Mouse (Mus musculus) CH12.LX (cell line): ENCODE data around the gene Acadvl. TPM values are rescaled to one million over a fixed set of nuclear protein-coding genes. Genes with fewer than 3 reads are reported as not detected.

Experiments
- DNase-seq: peaks from one replicate; pipeline ENCODE4 v3.0.0-alpha.2; 2013; ENCODE audit errors: extremely low read depth
- H3K27ac ChIP-seq: 2 replicates; pipeline ENCODE4 v1.5.1; 2012; ENCODE audit warnings: low read depth, mild to moderate bottlenecking, control low read depth, moderate library complexity; ENCODE audit not compliant: insufficient read depth
- H3K27me3 ChIP-seq: replicated peaks from 2 replicates; pipeline ENCODE3; 2012; ENCODE audit warnings: inconsistent platforms
- H3K36me3 ChIP-seq, 2 experiments: replicated peaks in 1 of 2; 2 replicates each; pipeline versions ENCODE3 to v1.6.1; 2012; ENCODE audit warnings: inconsistent platforms in 1 of 2, low read length in 1 of 2, mild to moderate bottlenecking in 1 of 2, mixed read lengths in 1 of 2, moderate library complexity in 1 of 2; ENCODE audit not compliant: control insufficient read depth in 1 of 2, insufficient read depth in 1 of 2
- H3K4me1 ChIP-seq, 2 experiments: 2 replicates each; pipeline ENCODE4 v1.6.1; 2012; ENCODE audit warnings: inconsistent platforms in 1 of 2, moderate library complexity in 1 of 2; ENCODE audit not compliant: insufficient read depth in 2 of 2, control insufficient read depth in 1 of 2
- H3K4me2 ChIP-seq: 2 replicates; pipeline ENCODE4 v1.6.1; 2012; ENCODE audit warnings: low read depth, mild to moderate bottlenecking, control low read depth; ENCODE audit not compliant: poor library complexity, insufficient read depth, severe bottlenecking
- H3K4me3 ChIP-seq, 3 experiments: fragments of 150-350 bp in 1 of 3; sonication (generic) in 1 of 3; replicated peaks in 1 of 3; 2 replicates each; pipeline versions ENCODE3 to v1.5.1; 2011 to 2012; ENCODE audit warnings: low read depth in 2 of 3, low read length in 2 of 3, mild to moderate bottlenecking in 2 of 3, moderate library complexity in 2 of 3, control low read depth in 1 of 3, improper control_type of control experiment in 1 of 3, inconsistent platforms in 1 of 3, mixed read lengths in 1 of 3; ENCODE audit not compliant: poor library complexity in 1 of 3
- H3K79me2 ChIP-seq: replicated peaks from 2 replicates; pipeline ENCODE4 v1.6.1; 2012; ENCODE audit warnings: mild to moderate bottlenecking, moderate library complexity; ENCODE audit not compliant: control insufficient read depth, poor library complexity, insufficient read depth, severe bottlenecking; ENCODE audit errors: extremely low read depth
- H3K9ac ChIP-seq: 2 replicates; pipeline ENCODE4 v1.6.1; 2012; ENCODE audit warnings: low read depth, mild to moderate bottlenecking, control low read depth, moderate library complexity; ENCODE audit not compliant: insufficient read depth
- H3K9me3 ChIP-seq: replicated peaks from 2 replicates; pipeline ENCODE3; 2012; ENCODE audit warnings: low read length, inconsistent platforms, mixed read lengths
- BHLHE40 ChIP-seq: IDR thresholded peaks from 2 replicates; pipeline ENCODE4 v1.6.1; 2011; ENCODE audit warnings: mild to moderate bottlenecking, low read depth, low read length, improper control_type of control experiment
- CHD1 ChIP-seq: IDR thresholded peaks from 2 replicates; pipeline ENCODE4 v1.6.1; 2012; ENCODE audit warnings: low read depth, low read length, improper control_type of control experiment, inconsistent platforms
- CHD2 ChIP-seq: IDR thresholded peaks from 2 replicates; pipeline ENCODE4 v1.6.1; 2011; ENCODE audit warnings: low read length, improper control_type of control experiment
- CTCF ChIP-seq, 2 experiments: IDR thresholded peaks in 1 of 2; conservative IDR thresholded peaks in 1 of 2; 2 replicates each; pipeline ENCODE4 v1.5.1; 2011 to 2012; ENCODE audit warnings: low read depth in 2 of 2, low read length in 2 of 2, improper control_type of control experiment in 1 of 2, inconsistent platforms in 1 of 2, mild to moderate bottlenecking in 1 of 2, moderate library complexity in 1 of 2
- ELF1 ChIP-seq: IDR thresholded peaks from 2 replicates; pipeline ENCODE4 v1.6.1; 2014; ENCODE audit warnings: low read depth, mild to moderate bottlenecking, inconsistent platforms, low read length, improper control_type of control experiment
- EP300 ChIP-seq: IDR thresholded peaks from 2 replicates; pipeline ENCODE4 v1.6.1; 2011; ENCODE audit warnings: low read length, improper control_type of control experiment
- ETS1 ChIP-seq: conservative IDR thresholded peaks from 2 replicates; pipeline ENCODE4 v1.6.1; 2012; ENCODE audit warnings: low read depth, mild to moderate bottlenecking, inconsistent platforms, low read length, improper control_type of control experiment, moderate library complexity
- JUN ChIP-seq: IDR thresholded peaks from 2 replicates; pipeline ENCODE4 v1.6.1; 2011; ENCODE audit warnings: low read depth, mild to moderate bottlenecking, low read length, improper control_type of control experiment, moderate library complexity; ENCODE audit not compliant: insufficient read depth
- JUND ChIP-seq: conservative IDR thresholded peaks from 2 replicates; pipeline ENCODE4 v1.6.1; 2011; ENCODE audit warnings: low read depth, low read length, improper control_type of control experiment
- MAFK ChIP-seq: IDR thresholded peaks from 2 replicates; pipeline ENCODE4 v1.6.1; 2011; ENCODE audit warnings: low read length, improper control_type of control experiment; ENCODE audit not compliant: insufficient replicate concordance
- MAX ChIP-seq: IDR thresholded peaks from 2 replicates; pipeline ENCODE4 v1.6.1; 2011; ENCODE audit warnings: low read length, improper control_type of control experiment
- MAZ ChIP-seq: IDR thresholded peaks from 2 replicates; pipeline ENCODE4 v1.6.1; 2012; ENCODE audit warnings: low read depth, mild to moderate bottlenecking, inconsistent platforms, low read length, improper control_type of control experiment, moderate library complexity
- MEF2A ChIP-seq: IDR thresholded peaks from 2 replicates; pipeline ENCODE4 v1.6.1; 2014; ENCODE audit warnings: low read depth, mild to moderate bottlenecking, inconsistent platforms, low read length, improper control_type of control experiment, borderline replicate concordance
- MXI1 ChIP-seq: IDR thresholded peaks from 2 replicates; pipeline ENCODE4 v1.6.1; 2011; ENCODE audit warnings: mild to moderate bottlenecking, low read depth, low read length, improper control_type of control experiment
- MYC ChIP-seq: IDR thresholded peaks from 2 replicates; pipeline ENCODE4 v1.6.1; 2011; ENCODE audit warnings: low read depth, mild to moderate bottlenecking, improper control_type of control experiment, low read length
- NELFE ChIP-seq: IDR thresholded peaks from 2 replicates; pipeline ENCODE4 v1.6.1; 2011; ENCODE audit warnings: low read depth, low read length, improper control_type of control experiment
- NRF1 ChIP-seq: IDR thresholded peaks from 2 replicates; pipeline ENCODE4 v1.6.1; 2014; ENCODE audit warnings: low read depth, mild to moderate bottlenecking, inconsistent platforms, low read length, improper control_type of control experiment, moderate library complexity
- PAX5 ChIP-seq: IDR thresholded peaks from 2 replicates; pipeline ENCODE4 v1.6.1; 2012; ENCODE audit warnings: low read length, inconsistent platforms, mixed read lengths
- POLR2A ChIP-seq: IDR thresholded peaks from 2 replicates; pipeline ENCODE4 v1.6.1; 2011; ENCODE audit warnings: low read depth, mild to moderate bottlenecking, improper control_type of control experiment, low read length
- RAD21 ChIP-seq: IDR thresholded peaks from 2 replicates; pipeline ENCODE4 v1.6.1; 2011; ENCODE audit warnings: low read depth, mild to moderate bottlenecking, low read length, improper control_type of control experiment, moderate library complexity
- SIN3A ChIP-seq: IDR thresholded peaks from 2 replicates; pipeline ENCODE4 v1.6.1; 2012; ENCODE audit warnings: low read length, improper control_type of control experiment, inconsistent platforms
- SMC3 ChIP-seq: IDR thresholded peaks from 2 replicates; pipeline ENCODE4 v1.6.1; 2011; ENCODE audit warnings: low read depth, low read length, improper control_type of control experiment
- TBP ChIP-seq: conservative IDR thresholded peaks from 2 replicates; pipeline ENCODE4 v1.6.1; 2011; ENCODE audit warnings: low read depth, low read length, improper control_type of control experiment
- TCF12 ChIP-seq: IDR thresholded peaks from 2 replicates; pipeline ENCODE4 v1.6.1; 2014; ENCODE audit warnings: low read depth, mild to moderate bottlenecking, inconsistent platforms, low read length, improper control_type of control experiment
- UBTF ChIP-seq: IDR thresholded peaks from 2 replicates; pipeline ENCODE4 v1.6.1; 2012; ENCODE audit warnings: low read depth, mild to moderate bottlenecking, inconsistent platforms, low read length, improper control_type of control experiment, moderate library complexity
- USF1 ChIP-seq: IDR thresholded peaks from 2 replicates; pipeline ENCODE4 v1.6.1; 2014; ENCODE audit warnings: low read depth, mild to moderate bottlenecking, inconsistent platforms, low read length, improper control_type of control experiment
- ZC3H11A ChIP-seq: IDR thresholded peaks from 2 replicates; pipeline ENCODE4 v1.6.1; 2012; ENCODE audit warnings: low read depth, mild to moderate bottlenecking, inconsistent platforms, low read length, improper control_type of control experiment
- ZKSCAN1 ChIP-seq: IDR thresholded peaks from 2 replicates; pipeline ENCODE4 v1.6.1; 2012; ENCODE audit warnings: low read depth, inconsistent platforms, low read length, improper control_type of control experiment, borderline replicate concordance
- ZMIZ1 ChIP-seq: IDR thresholded peaks from 2 replicates; pipeline ENCODE4 v1.6.1; 2012; ENCODE audit warnings: low read depth, mild to moderate bottlenecking, inconsistent platforms, low read length, improper control_type of control experiment
- ZNF384 ChIP-seq: IDR thresholded peaks from 2 replicates; pipeline ENCODE4 v1.6.1; 2012; ENCODE audit warnings: low read depth, low read length, improper control_type of control experiment, inconsistent platforms
- dilution Hi-C: fragments of 300-500 bp; cut with MboI; formaldehyde crosslinking; loops from 2 replicates; pipeline ENCODE4 v1.14.3; 2020; ENCODE audit warnings: low sequenced_read_pairs; ENCODE audit not compliant: extremely low pct_unique_long_range_greater_than_20kb, extremely low pct_ligation_motif_present
- in situ Hi-C: fragments of 300-500 bp; cut with MboI; formaldehyde crosslinking; loops from 3 replicates; pipeline ENCODE4 v1.14.3; 2019; ENCODE audit warnings: low sequenced_read_pairs, low pct_ligation_motif_present, low pct_unique_long_range_greater_than_20kb, mixed read lengths
- polyA plus RNA-seq: library from polyadenylated mRNA; unstranded; fragments of >175 nt; gene quantifications from 2 replicates; pipeline ENCODE4 v1.2.1, GENCODE M21; 2012; ENCODE audit warnings: low read depth; ENCODE audit not compliant: insufficient read length
- total RNA-seq, 2 experiments: library from RNA; depleted of rRNA; stranded (reverse); fragments of 300-350 nt in 1 of 2; fragments of >200 nt in 1 of 2; gene quantifications; 2 replicates each; pipeline ENCODE4 v1.2.3; 2012 to 2014

Gene Acadvl
- total and polyA plus RNA-seq, 3 experiments, result 76.9 to 148 (median 81.8) TPM

DNA sequence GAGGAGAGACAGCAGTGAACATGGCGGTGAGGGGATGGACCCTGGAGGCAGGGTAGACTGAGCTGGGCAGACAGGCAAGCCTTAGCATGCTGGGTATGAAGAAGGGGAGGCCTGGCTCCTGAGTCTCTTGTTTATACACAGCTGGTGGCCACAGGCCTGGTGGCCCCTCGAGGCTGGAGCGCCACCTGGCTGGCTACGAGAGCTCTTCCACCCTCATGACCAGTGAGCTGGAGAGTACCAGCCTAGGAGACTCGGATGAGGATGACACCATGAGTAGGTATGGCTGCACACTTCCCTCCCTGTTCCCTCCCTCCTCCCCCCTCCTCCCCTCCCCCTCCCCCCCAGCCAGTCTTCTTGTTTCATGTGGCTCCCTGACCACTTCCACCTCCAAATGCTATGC, 9.7 kb downstream of the Acadvl start:
- no peak for TF ChIP-seq MAFK
- TF ChIP-seq RAD21, result peak; percentile 76
- TF ChIP-seq CHD1, result no peak
- peak; percentile 88 for TF ChIP-seq SMC3
- no peak for TF ChIP-seq MAZ
- no peak for TF ChIP-seq TBP
- TF ChIP-seq ZKSCAN1, result no peak
- TF ChIP-seq ETS1, result no peak
- TF ChIP-seq ELF1, result no peak
- no peak for TF ChIP-seq MAX
- TF ChIP-seq NRF1, result no peak
- TF ChIP-seq MEF2A, result no peak
- no peak for TF ChIP-seq CHD2
- TF ChIP-seq CTCF (conservative IDR thresholded peaks at IDR 0.05 in 1 of 2, IDR thresholded peaks at IDR 0.05 in 1 of 2; ENCODE audit: low read depth in 2 of 2, low read length in 2 of 2), result peak in 1 of 2 experiments; percentile 87; a peak in 2 of 4 replicates
- TF ChIP-seq MXI1, result no peak
- peak; percentile 19 for TF ChIP-seq ZC3H11A
- TF ChIP-seq EP300, result no peak
- TF ChIP-seq ZMIZ1, result no peak
- in situ Hi-C loops, result loop anchor here (25.0 kb wide), 1 partner anchor 918 kb away; the partner anchor contains the start of genes Per1 and Vamp2
- peaks cover 54 to 87% of the 10 kb centered on the region in 2 experiments for H3K36me3 ChIP-seq
- peak; percentile 64 for DNase-seq
- peaks cover 5 to 34% of the 10 kb centered on the region in 2 experiments for H3K4me1 ChIP-seq
- no peak overlapping the region for H3K9ac ChIP-seq
- H3K27me3 ChIP-seq, result no peaks in the 10 kb centered on the region
- H3K27ac ChIP-seq, result no peak overlapping the region
- no peak overlapping the region for H3K4me2 ChIP-seq
- no peaks in the 10 kb centered on the region for H3K9me3 ChIP-seq
- H3K79me2 ChIP-seq, result peaks cover 26% of the 10 kb centered on the region
- dilution Hi-C loops, result no loop called here
- H3K4me3 ChIP-seq, result no peak overlapping the region

DNA sequence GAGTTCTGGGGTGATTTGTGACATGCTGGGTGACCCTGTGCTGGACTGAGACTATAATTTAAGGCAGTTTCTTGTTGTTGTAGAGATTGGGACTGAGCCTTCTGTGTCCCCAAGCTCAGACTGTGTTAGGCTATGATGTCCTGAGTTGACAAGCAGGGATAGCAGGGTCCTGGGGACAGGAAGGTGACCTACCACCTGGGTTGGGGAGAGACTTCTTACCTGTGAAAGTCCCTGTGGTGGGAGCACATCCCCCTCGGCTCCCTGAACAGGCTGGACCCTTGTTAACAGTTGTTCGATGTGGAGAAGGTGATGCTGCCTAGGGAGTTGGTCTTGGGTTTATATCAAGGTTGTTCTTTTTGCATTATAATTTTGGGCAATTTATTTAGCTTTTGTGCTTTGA, 12.7 kb downstream of the Acadvl start:
- H3K4me1 ChIP-seq, result peaks cover 12 to 61% of the 10 kb centered on the region in 2 experiments
- H3K9me3 ChIP-seq, result no peaks in the 10 kb centered on the region
- in situ Hi-C loops (loop anchor here (25.0 kb wide), 1 partner anchor 915 kb away; the partner anchor contains the start of genes Per1 and Vamp2), dilution Hi-C loops (no loop called here)
- H3K27me3 ChIP-seq, result no peaks in the 10 kb centered on the region
- DNase-seq, result no peak
- peaks cover 52 to 83% of the 10 kb centered on the region in 2 experiments for H3K36me3 ChIP-seq
- H3K9ac ChIP-seq, result no peak overlapping the region
- no peak overlapping the region for H3K27ac ChIP-seq
- no peak overlapping the region for H3K4me3 ChIP-seq
- H3K4me2 ChIP-seq, result no peak overlapping the region; the same call in 1 of the 2 replicates
- peaks cover 37% of the 10 kb centered on the region for H3K79me2 ChIP-seq
- TF ChIP-seq UBTF (no peak), BHLHE40 (no peak), CHD2 (no peak), SIN3A (no peak), ZMIZ1 (no peak), USF1 (no peak), MXI1 (no peak), POLR2A (no peak), TCF12 (no peak), NELFE (no peak), RAD21 (no peak), MEF2A (no peak), JUND (no peak), ZNF384 (no peak), MYC (no peak), JUN (no peak), SMC3 (no peak), PAX5 (no peak), ZC3H11A (no peak)
